Mouse (Mus musculus): Measurements from ENCODE around the gene Zfp710. TPM values are rescaled to one million over a fixed set of nuclear protein-coding genes. Genes with fewer than 3 reads are reported as not detected.
"Not testable (repeated sequence)": the region's sequence is repeated elsewhere in the genome, so short reads cannot be mapped to it uniquely, and the experiment has no call there.

Zfp710 gene
- polyA plus RNA-seq, 1 experiment from 2014 or later, result 18.5 TPM

- Histone ChIP-seq H3K9ac (replicated peaks) (no peak overlapping the region), H3K36me3 (no peaks in the 10 kb centered on the region), H3K4me1 (replicated peaks) (peaks cover 13% of the 10 kb centered on the region; the same call in 1 of the 2 replicates), H3K27ac (no peak overlapping the region), H3K4me2 (no peak overlapping the region), H3K4me3 (replicated peaks) (no peak overlapping the region), H3K9me3 (no peaks in the 10 kb centered on the region), H3K27me3 (no peaks in the 10 kb centered on the region)
- ATAC-seq (ENCODE audit: insufficient number of reproducible peaks, insufficient read depth, low FRiP score, low TSS enrichment, low read depth), result no peak
- WGBS, result 85% methylated on average over 2 of the region's 2 CpGs
These were observed 99.1 kb downstream of the Zfp710 start for GRCm38 (mm10) chr7:80123672-80124071.

GRCm38 (mm10) chr7:80129278-80129677 lies 104.7 kb downstream of the Zfp710 start:
- no peak overlapping the region for H3K4me2 ChIP-seq
- no peaks in the 10 kb centered on the region for H3K36me3 ChIP-seq
- H3K9ac ChIP-seq (replicated peaks), result no peak overlapping the region
- peaks cover 11% of the 10 kb centered on the region for H3K4me1 ChIP-seq (replicated peaks)
- ATAC-seq (ENCODE audit: insufficient number of reproducible peaks, insufficient read depth, low FRiP score, low TSS enrichment, low read depth), result no peak
- H3K27ac ChIP-seq, result no peak overlapping the region
- WGBS, result 71% methylated on average over 4 of the region's 4 CpGs
- H3K27me3 ChIP-seq, result no peaks in the 10 kb centered on the region
- no peak overlapping the region for H3K4me3 ChIP-seq (replicated peaks)
- no peaks in the 10 kb centered on the region for H3K9me3 ChIP-seq

- H3K27me3 ChIP-seq, result no peaks in the 10 kb centered on the region
- H3K9me3 ChIP-seq, result no peaks in the 10 kb centered on the region
- no peaks in the 10 kb centered on the region for H3K36me3 ChIP-seq
- no peak for ATAC-seq (ENCODE audit: insufficient number of reproducible peaks, insufficient read depth, low FRiP score, low TSS enrichment, low read depth)
- H3K9ac ChIP-seq (replicated peaks), result no peak overlapping the region
- H3K27ac ChIP-seq, result no peak overlapping the region
- H3K4me3 ChIP-seq (replicated peaks), result no peak overlapping the region
- no peak overlapping the region for H3K4me2 ChIP-seq
- H3K4me1 ChIP-seq (replicated peaks), result peaks cover 15% of the 10 kb centered on the region
- WGBS, result 42% methylated on average over 12 of the region's 12 CpGs
These were observed 105.9 kb downstream of the Zfp710 start for GRCm38 (mm10) chr7:80130344-80131055.

GRCm38 (mm10) chr7:80131315-80131714 lies 106.7 kb downstream of the Zfp710 start:
- H3K4me3 ChIP-seq (replicated peaks); H3K9ac ChIP-seq (replicated peaks); H3K9me3 ChIP-seq; H3K27me3 ChIP-seq; H3K36me3 ChIP-seq; H3K4me2 ChIP-seq; ATAC-seq (ENCODE audit: insufficient number of reproducible peaks, insufficient read depth, low FRiP score, low TSS enrichment, low read depth); H3K27ac ChIP-seq: not testable (repeated sequence)
- H3K4me1 ChIP-seq (replicated peaks), result peaks cover 15% of the 10 kb centered on the region
- 74% methylated on average over 7 of the region's 7 CpGs for WGBS

- H3K36me3 ChIP-seq, result no peaks in the 10 kb centered on the region
- H3K9me3 ChIP-seq, result peaks cover 12% of the 10 kb centered on the region
- no peak overlapping the region for H3K9ac ChIP-seq (replicated peaks)
- WGBS, result 57% methylated on average over 9 of the region's 9 CpGs
- H3K4me3 ChIP-seq (replicated peaks), result no peak overlapping the region
- H3K27ac ChIP-seq, result no peak overlapping the region
- no peaks in the 10 kb centered on the region for H3K27me3 ChIP-seq
- peaks cover 15% of the 10 kb centered on the region for H3K4me1 ChIP-seq (replicated peaks)
- H3K4me2 ChIP-seq, result no peak overlapping the region
- ATAC-seq (ENCODE audit: insufficient number of reproducible peaks, insufficient read depth, low FRiP score, low TSS enrichment, low read depth), result no peak
These were observed 107.9 kb downstream of the Zfp710 start for GRCm38 (mm10) chr7:80132541-80132940.

GRCm38 (mm10) chr7:80134454-80135172 lies 110.0 kb downstream of the Zfp710 start:
- ATAC-seq (ENCODE audit: insufficient number of reproducible peaks, insufficient read depth, low FRiP score, low TSS enrichment, low read depth), result peak; percentile 49; the same call in 1 of the 2 replicates
- Histone ChIP-seq H3K27ac (no peak overlapping the region), H3K4me1 (replicated peaks) (peaks cover 15% of the 10 kb centered on the region)

GRCm38 (mm10) chr7:80135173-80135532 lies 110.5 kb downstream of the Zfp710 start:
- no peak for ATAC-seq (ENCODE audit: insufficient number of reproducible peaks, insufficient read depth, low FRiP score, low TSS enrichment, low read depth)
- Histone ChIP-seq H3K36me3 (no peaks in the 10 kb centered on the region), H3K4me1 (replicated peaks) (peaks cover 14% of the 10 kb centered on the region), H3K27me3 (no peaks in the 10 kb centered on the region), H3K27ac (no peak overlapping the region), H3K4me2 (no peak overlapping the region), H3K9me3 (peaks cover 14% of the 10 kb centered on the region), H3K4me3 (replicated peaks) (no peak overlapping the region), H3K9ac (replicated peaks) (no peak overlapping the region)
- WGBS, result 75% methylated on average over 1 of the region's 1 CpGs

More at GRCm38 (mm10) chr7:80134454-80135172, 110.0 kb downstream of the Zfp710 start:
- Histone ChIP-seq H3K9ac (replicated peaks) (no peak overlapping the region), H3K4me3 (replicated peaks) (no peak overlapping the region), H3K36me3 (no peaks in the 10 kb centered on the region), H3K9me3 (peaks cover 14% of the 10 kb centered on the region), H3K27me3 (no peaks in the 10 kb centered on the region), H3K4me2 (no peak overlapping the region)
- 39% methylated on average over 8 of the region's 8 CpGs for WGBS

- 84% methylated on average over 1 of the region's 1 CpGs for WGBS
- no peaks in the 10 kb centered on the region for H3K36me3 ChIP-seq
- H3K27ac ChIP-seq, result no peak overlapping the region
- H3K27me3 ChIP-seq, result no peaks in the 10 kb centered on the region
- peaks cover 14% of the 10 kb centered on the region for H3K9me3 ChIP-seq
- no peak overlapping the region for H3K4me2 ChIP-seq
- H3K4me3 ChIP-seq (replicated peaks), result no peak overlapping the region
- H3K4me1 ChIP-seq (replicated peaks), result peaks cover 15% of the 10 kb centered on the region
- ATAC-seq (ENCODE audit: insufficient number of reproducible peaks, insufficient read depth, low FRiP score, low TSS enrichment, low read depth), result no peak
- no peak overlapping the region for H3K9ac ChIP-seq (replicated peaks)
These were observed 113.8 kb downstream of the Zfp710 start for GRCm38 (mm10) chr7:80138375-80138774.

- Histone ChIP-seq H3K36me3 (no peaks in the 10 kb centered on the region), H3K9me3 (peaks cover 14% of the 10 kb centered on the region), H3K9ac (replicated peaks) (peak overlapping the region; percentile 19; the same call in 1 of the 2 replicates), H3K27me3 (no peaks in the 10 kb centered on the region), H3K4me2 (peak overlapping the region; percentile 26; the same call in 1 of the 2 replicates), H3K4me3 (replicated peaks) (no peak overlapping the region), H3K4me1 (replicated peaks) (peaks cover 10% of the 10 kb centered on the region), H3K27ac (no peak overlapping the region)
- 15% methylated on average over 9 of the region's 9 CpGs for WGBS
- ATAC-seq (ENCODE audit: insufficient number of reproducible peaks, insufficient read depth, low FRiP score, low TSS enrichment, low read depth), result peak; percentile 86
These were observed 116.2 kb downstream of the Zfp710 start for GRCm38 (mm10) chr7:80140815-80141214.

Data from limb, embryonic 12.5 days (tissue).